Mouse (Mus musculus) heart, postnatal 10 days (tissue): ENCODE data around the gene Arhgap28. TPM values are rescaled to one million over a fixed set of nuclear protein-coding genes. Genes with fewer than 3 reads are reported as not detected.

ENCODE experiments used
- DNase-seq, 2 experiments: peaks; one replicate each; pipeline ENCODE4 v3.0.0; 2021
- intact Hi-C: fragments of 180-260 bp; cut with DNase I; formaldehyde crosslinking; loops from one replicate; pipeline ENCODE4 v1.15.1; 2025
- total RNA-seq, 2 experiments: library from RNA; stranded (reverse); gene quantifications; 2 replicates each; pipeline ENCODE4 v1.2.3; 2021

Gene Arhgap28
- total RNA-seq, 2 experiments from 2014 or later: 6.3 to 10.7 TPM

DNA sequence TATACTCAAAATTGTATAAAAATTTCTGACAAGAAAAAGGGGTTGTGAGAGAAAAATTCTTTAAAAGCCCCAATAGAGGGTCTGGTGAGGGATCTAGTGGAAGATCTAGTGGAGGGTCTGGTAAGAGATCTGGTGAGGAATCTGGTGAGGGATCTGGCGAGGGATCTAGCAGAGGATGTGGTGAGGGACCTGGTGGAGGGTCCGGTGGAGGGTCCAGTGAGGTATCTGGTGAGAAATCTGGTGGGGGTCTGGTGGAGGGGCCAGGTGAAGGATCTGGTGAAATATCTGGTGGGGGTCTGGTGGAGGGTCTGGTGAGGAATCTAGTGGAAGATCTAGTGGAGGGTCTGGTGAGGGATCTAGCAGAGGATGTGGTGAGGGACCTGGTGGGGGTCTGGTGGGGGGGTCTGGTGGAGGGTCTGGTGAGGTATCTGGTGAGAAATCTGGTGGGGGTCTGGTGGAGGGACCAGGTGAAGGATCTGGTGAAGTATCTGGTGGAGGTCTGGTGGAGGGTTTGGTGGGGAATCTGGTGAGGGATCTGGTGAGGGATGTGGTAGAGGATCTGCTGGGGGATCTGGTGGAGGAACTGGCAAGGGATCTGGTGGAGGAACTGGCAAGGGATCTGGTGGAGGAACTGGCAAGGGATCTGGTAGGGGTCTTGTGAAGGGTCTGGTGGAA lies 10.4 kb downstream of the Arhgap28 start:
- intact Hi-C loops: no loop called here
- DNase-seq: no peak

DNA sequence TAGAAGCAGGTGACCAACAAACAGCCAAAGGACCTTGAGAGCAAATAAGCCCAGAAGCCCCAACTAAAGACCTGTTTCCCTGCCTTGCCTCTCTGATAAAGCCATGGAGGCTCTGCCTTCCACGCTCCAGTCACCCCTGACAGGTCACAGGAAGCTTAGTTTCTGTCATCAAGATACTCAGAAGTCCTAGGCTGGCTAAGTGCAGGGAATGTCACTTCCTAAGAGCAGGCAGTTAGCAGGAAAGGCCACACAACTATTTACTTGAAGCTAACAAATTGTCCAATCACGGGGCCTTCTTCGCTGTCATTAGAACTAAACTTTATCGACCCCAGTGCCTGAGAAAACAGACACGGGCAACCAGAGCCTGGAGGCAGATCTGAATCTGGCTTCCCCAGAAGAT lies 14.2 kb downstream of the Arhgap28 start:
- DNase-seq: no peak
- intact Hi-C loops: no loop called here

DNA sequence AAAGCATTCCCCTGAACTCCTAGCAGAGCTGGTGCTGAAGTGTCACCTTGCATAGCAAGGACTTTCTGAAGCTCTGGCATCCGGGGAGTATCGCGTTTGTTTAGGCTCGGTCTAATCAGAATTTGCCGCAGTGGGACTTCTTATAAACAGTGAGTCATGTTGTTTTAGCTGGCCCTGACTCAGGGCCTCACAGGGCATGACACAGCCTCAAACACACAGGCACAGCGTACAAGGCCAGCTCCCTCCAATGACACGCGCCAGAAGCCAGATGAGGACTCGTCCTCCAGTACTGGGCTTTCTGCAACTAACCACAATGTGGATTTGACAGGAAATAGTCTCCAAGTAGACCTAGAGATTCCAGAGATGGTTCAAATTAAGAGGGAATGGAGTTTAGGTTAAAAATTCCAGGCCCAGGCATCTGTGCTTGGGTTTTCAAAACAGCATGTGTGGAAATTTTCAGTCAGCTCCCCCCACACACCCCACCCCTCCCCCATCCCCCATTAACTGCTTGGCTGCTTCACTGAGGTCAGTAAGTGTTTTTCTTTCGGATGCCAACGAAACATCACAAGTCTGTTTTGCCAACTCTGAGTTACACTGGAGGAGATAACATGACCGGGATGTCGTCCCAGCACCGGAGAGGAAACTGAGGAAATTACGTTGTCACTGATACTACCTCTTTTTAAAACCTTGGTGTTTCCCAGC lies 14.8 kb downstream of the Arhgap28 start:
- intact Hi-C loops: no loop called here
- peak; percentile 78 to 79 for DNase-seq

GRCm38 (mm10) chr17:67985532-67985931 lies 18.4 kb downstream of the Arhgap28 start:
- intact Hi-C loops: no loop called here
- DNase-seq: no peak

- intact Hi-C loops: no loop called here
- no peak for DNase-seq
These were observed 23.3 kb downstream of the Arhgap28 start for GRCm38 (mm10) chr17:67980573-67980972.

- intact Hi-C loops: no loop called here
- no peak for DNase-seq
These were observed 24.7 kb downstream of the Arhgap28 start for GRCm38 (mm10) chr17:67979248-67979647.

GRCm38 (mm10) chr17:67978786-67979185 lies 25.1 kb downstream of the Arhgap28 start:
- DNase-seq: peak; percentile 80 to 83
- intact Hi-C loops: no loop called here

DNA sequence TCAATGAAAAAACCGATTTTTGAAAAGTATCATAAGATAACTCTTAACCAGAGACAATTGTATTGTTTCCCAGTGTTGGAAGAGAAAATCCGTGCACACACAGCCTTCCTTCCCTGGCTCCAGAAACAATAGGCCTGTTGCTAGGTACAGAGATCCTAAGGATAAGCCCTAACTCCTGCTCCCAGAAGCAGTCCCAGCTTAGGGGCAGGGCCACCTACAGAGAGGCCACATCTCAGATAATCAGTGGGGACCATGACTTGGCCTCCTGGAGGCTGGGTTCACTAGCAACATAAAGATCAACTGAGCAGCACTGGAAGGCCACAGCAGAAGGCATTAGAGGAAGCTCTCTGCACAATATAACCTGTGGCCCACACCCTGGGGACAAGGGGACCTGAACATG lies 27.5 kb downstream of the Arhgap28 start:
- no peak for DNase-seq
- intact Hi-C loops: no loop called here

DNA sequence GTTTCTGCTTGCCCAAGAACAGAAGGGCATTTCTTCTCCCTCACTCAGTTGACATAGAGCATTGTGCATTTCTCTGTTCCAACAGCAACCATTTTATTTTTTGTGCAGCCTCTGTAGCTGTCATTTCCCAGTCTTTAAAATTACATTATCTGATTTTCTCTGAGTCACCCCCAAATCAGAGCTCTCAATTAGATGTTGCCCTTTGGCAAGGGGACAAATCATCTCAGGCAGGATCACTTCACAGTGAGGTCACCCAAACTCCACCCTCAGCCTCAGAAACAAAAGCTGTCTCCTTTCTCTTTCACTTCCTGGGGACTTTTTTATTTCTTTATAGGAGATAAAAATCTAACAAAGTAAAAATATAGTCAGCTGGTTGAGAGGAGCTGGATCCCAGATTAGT lies 27.9 kb downstream of the Arhgap28 start:
- no peak for DNase-seq
- intact Hi-C loops: no loop called here

DNA sequence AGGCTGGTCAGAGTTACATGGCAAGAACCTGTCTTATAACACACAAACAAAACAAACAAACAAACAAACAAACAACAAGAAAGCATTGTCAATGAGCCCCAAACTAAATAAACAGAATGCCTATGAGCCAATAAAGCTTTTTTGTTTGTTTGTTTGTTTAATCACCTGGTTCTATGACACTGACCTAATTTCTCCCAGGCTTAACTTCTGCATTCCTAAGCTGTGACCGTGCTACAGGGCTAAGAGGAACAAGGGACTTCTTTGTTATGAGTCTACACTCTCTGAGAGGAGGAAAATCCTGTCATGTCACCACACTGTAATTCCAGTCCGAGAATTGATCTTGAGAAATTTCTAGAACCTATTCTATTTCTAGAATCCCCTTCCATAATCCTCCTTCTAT lies 29.2 kb downstream of the Arhgap28 start:
- no peak for DNase-seq
- intact Hi-C loops: no loop called here

GRCm38 (mm10) chr17:67966853-67967540 lies 36.9 kb downstream of the Arhgap28 start:
- intact Hi-C loops: no loop called here
- no peak for DNase-seq

DNA sequence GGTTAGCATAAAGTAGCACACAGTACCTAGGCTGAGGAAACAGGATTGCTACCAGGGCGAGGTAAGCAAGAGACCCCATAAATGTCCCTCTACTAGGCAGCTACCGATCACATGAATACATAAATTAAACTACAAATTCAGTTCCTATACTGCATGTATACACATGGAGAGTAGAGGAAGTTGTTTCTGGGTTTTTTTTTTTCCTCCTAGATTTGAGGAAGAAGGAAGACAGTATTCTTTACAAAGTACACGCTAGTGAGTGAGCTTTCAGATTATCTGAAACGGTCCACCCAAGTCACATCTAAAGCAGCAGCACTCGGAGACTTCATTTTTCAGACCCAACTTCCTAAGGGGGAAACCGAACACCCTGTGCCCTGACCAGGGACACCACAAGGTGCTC lies 41.1 kb downstream of the Arhgap28 start:
- no peak for DNase-seq
- intact Hi-C loops: no loop called here

DNA sequence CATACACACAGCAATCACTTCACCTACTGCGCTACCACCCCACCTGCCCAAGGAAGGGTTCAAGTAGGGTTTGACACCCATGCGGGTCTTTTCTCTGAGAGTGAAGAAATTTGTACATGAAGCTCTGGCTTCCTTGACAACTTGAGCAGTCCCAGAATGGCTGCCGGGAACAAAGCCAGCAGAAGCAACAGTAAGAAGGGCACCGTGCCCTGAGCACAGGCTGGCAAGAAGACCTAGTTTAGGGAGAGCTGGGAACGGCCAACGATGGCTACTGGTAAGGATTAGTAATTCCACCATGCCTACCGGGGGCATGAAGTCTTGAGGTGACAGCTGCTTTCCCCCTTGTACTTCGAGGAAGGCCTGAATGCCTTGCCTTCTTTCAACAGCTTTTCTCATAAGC lies 41.9 kb downstream of the Arhgap28 start:
- DNase-seq: no peak
- intact Hi-C loops: no loop called here

DNA sequence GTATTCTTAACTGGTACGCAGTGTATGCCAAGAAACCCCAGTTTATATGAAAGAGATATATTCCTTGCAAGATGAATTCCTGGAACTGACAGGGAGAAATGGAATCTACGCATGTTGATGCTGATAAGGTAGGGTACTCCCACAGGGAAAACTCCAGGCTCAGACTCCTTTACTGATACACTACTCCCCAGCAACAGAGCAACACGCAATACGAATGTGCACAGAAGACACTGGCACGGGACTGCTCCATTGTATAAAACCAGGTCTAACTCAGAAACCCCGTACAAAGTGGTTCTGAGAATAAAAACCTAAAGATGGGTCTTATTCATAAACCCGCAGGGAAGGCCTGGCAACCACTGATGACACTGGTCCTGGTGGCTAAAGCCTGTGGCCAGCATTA lies 45.0 kb downstream of the Arhgap28 start:
- intact Hi-C loops: no loop called here
- DNase-seq: no peak

DNA sequence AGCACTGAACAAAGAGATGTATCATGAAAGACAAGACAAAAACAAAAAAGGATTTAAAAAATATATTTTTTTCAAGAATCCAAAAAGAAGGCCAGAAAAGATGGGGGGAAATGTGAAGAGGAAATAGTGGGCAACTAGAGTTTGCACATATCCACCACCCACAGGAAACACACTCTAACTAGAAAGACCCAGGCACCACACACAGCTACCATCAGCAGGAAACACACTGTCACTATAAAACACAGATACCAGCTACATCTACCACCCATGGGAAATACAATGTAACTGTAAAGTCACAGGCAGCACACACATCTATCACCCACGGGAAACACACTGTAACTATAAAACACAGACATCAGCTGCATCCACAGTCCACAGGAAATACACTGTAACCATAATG lies 46.3 kb downstream of the Arhgap28 start:
- intact Hi-C loops: no loop called here
- DNase-seq: no peak

GRCm38 (mm10) chr17:67955876-67956690 lies 47.8 kb downstream of the Arhgap28 start:
- intact Hi-C loops: no loop called here

GRCm38 (mm10) chr17:67954961-67955360 lies 49.0 kb downstream of the Arhgap28 start:
- no peak for DNase-seq
- intact Hi-C loops: loop anchor here (5.0 kb wide), 1 partner anchor 68 kb away; no protein-coding TSS in a partner anchor

More at GRCm38 (mm10) chr17:67955876-67956690, 47.8 kb downstream of the Arhgap28 start:
- DNase-seq: no peak

DNA sequence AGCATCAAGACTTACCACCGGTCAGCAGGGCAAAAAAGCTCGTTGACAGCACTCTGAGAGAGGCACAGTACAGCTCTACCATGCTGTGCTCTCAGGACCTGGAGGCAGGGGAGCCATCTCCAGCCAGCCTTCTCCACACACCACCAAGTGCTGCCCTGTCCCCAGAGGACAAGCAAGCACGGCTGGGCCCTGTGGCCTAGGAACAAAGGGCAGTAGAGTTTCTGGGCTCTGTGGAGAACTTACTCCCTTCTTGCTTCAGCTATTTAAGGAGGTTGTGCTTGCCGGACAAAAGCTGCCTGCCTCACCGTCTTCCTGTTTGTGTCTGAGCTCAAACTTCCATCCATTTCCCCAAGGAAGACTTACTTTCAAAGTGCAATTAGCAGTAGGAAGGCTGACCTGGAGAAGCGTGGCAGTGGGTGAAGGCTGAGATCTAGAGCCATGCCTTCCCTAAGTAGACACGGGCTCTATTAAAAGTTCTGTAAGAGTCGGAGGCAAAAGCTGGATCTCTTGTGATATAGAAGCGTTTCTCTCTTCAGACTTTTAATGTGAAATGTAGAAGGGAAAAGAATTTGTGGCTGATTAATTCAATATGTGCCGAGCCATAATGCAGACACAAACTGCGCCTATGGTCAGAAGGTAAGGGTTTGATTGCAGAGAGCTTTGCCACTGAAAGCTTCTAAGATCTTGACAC lies 53.3 kb downstream of the Arhgap28 start:
- intact Hi-C loops: loop anchor here (5.0 kb wide), 1 partner anchor 63 kb away; no protein-coding TSS in a partner anchor
- DNase-seq: peak in 1 of 2 experiments; percentile 39

GRCm38 (mm10) chr17:67948601-67949000 lies 55.3 kb downstream of the Arhgap28 start:
- intact Hi-C loops: no loop called here
- no peak for DNase-seq

DNA sequence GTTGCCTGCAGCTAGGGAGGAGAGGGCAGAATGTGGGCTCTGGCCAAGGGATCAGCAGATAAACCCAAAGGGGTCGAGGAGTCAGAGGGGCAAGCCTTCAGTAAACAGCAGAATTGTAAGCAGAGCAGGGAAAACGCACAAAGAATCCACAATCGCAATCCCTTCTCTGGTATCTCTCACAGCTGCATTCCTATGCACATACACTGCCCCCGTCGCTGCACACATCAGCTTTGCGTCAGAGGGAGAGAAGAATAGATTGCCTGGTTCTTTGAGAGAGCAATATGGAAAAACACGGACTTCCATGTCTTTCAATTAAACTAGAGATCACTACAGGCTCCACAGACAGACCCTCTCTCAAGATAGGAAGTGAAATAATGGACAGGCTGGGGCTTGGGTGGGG lies 58.5 kb downstream of the Arhgap28 start:
- DNase-seq: no peak
- intact Hi-C loops: no loop called here
